Mouse (Mus musculus): ENCODE data around the gene Maz.

The Maz gene

DNA sequence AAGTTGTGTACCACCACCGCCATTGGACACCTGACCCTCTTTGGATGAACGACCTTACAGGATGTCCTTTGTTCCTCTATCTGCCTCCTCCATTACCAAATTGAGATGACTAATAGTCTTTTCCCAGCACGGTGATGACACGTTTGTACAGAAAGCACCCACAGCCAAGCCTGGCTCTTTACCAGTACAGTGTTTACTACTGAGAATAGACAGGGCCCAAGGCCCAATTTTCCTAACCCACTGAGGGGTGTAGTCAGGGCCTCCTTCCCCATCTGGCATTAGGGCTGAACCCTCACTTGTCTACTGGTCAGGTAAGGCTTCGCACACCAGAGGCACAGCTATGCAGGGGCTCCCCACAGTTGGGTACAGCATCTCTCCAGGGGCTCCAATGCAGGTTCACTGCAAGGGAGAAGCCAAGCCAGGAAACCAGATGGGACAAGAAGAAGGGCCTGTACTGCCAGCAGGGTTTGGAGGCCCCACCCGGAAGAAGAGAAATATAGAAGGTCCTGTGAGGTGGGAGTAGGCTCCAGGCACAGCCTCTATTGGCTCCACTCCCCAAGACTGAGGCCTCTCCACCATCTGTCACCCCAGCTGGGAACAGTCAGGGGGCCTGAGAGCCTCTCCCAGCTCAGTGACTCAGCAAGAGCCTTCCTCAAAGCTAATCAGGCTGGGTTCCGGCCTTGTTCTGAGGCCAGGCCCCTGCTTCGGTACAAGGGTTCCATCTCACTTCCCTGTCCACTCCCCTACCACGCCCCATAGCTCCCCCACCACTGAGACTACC, 18.4 kb downstream of the Maz start:
- DNase-seq (ENCODE audit: low read depth, low spot score) = no peak

DNA sequence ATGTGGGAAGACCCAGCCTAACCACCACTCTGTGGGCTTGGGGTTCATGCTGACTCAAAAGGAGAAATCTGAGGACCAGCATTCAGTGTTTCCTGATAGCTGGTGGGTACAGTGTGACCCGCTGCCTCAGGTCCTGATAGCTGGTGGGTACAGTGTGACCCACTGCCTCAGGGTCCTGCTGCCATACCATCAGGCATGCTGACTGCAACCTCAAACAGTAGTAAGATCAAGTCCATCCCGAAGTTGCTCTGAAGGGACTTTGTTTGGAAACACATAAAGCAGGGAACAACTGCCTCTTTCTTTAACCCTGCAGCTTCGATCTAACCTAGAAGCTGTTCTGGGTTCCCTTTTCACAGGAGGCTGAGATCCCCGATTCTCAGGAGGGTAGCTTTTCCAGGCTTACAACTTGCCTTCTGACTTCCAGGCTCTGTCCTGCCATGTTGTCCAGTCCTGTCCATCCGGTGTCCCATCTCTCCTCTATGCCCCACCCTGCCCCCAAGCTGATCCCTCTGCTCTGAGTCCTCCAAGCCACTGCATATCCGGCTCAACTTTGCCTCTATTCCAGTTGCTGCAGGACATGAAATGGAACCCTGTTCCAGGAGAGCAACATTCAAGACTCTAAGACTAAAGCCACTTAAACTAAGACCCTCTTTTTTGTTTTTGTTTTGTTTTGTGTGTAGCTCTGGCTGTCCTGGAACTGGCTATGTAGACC, 19.4 kb downstream of the Maz start:
- no peak for DNase-seq (ENCODE audit: low read depth, low spot score)

GRCm38 (mm10) chr7:127004122-127004875, 22.5 kb downstream of the Maz start:
- no peak for DNase-seq (ENCODE audit: low read depth, low spot score)

- DNase-seq (ENCODE audit: low read depth, low spot score) = no peak
These were observed 23.2 kb downstream of the Maz start for GRCm38 (mm10) chr7:127003620-127004019.

GRCm38 (mm10) chr7:126999568-126999967, 27.3 kb downstream of the Maz start:
- DNase-seq (ENCODE audit: low read depth, low spot score) = no peak

DNA sequence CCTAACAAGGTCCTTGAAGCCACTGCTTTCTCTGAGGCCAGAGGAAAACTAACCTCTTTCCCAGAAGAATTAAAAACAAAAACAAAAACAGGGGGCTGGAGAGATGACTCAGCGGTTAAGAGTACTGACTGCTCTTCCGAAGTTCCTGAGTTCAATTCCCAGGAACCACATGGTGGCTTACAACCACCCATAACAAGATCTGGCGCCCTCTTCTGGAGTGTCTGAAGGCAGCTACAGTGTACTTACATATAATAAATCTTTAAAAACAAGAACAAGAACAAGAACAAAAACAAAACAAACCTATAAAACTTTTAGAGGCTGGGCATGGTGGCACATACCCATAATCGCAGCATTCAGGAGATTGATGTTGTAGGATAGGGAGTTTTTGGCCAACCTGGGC, 30.4 kb downstream of the Maz start:
- no peak for DNase-seq (ENCODE audit: low read depth, low spot score)

- no peak for DNase-seq (ENCODE audit: low read depth, low spot score)
These were observed 38.0 kb downstream of the Maz start for GRCm38 (mm10) chr7:126988816-126989215.

GRCm38 (mm10) chr7:126986319-126986718, 40.5 kb downstream of the Maz start:
- DNase-seq (ENCODE audit: low read depth, low spot score) = no peak

- DNase-seq (ENCODE audit: low read depth, low spot score) = no peak
These were observed 42.0 kb downstream of the Maz start for GRCm38 (mm10) chr7:126984667-126985444.

DNA sequence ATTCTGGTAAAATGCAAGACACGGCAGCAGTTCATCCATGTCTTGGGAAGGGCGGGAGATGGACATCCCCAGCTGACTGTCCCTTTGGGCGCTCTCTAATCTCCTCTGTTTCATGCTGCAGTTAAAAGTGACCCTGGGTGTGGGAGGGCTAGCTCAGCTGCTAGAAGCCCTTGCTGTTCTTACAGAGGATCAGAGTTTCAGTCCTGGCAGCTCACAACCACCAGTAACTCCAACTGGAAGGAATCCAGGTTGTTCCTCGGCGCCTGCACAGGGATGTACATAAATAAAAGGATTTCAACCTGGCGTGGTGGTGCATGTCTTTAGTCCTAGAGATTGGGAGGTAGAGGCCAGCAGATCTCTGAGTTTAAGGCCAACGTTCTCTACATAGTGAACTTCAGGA, 43.7 kb downstream of the Maz start:
- no peak for DNase-seq (ENCODE audit: low read depth, low spot score)

GRCm38 (mm10) chr7:126982054-126982453, 44.8 kb downstream of the Maz start:
- DNase-seq (ENCODE audit: low read depth, low spot score) = no peak

GRCm38 (mm10) chr7:126981601-126982000, 45.2 kb downstream of the Maz start:
- no peak for DNase-seq (ENCODE audit: low read depth, low spot score)

DNA sequence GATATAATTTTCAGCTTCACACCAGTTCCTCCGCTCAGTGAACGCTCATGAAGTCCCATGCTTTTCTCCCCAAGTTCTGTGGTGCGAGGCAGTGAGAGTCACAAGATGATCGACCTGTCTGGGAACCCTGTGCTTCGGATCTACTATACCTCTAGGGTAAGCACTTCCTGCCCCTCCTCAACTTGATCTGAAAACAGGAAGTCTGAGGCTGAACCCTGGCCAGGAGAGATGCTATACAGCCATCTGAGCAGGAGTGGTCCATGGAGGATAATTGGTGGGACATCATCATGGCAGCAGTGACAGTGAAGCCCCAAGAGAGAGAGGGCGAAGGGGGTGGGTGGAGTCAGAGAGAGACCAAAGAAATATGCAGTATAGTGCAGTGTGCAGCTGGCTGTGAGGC, 48.0 kb downstream of the Maz start:
- DNase-seq (ENCODE audit: low read depth, low spot score) = no peak

DNA sequence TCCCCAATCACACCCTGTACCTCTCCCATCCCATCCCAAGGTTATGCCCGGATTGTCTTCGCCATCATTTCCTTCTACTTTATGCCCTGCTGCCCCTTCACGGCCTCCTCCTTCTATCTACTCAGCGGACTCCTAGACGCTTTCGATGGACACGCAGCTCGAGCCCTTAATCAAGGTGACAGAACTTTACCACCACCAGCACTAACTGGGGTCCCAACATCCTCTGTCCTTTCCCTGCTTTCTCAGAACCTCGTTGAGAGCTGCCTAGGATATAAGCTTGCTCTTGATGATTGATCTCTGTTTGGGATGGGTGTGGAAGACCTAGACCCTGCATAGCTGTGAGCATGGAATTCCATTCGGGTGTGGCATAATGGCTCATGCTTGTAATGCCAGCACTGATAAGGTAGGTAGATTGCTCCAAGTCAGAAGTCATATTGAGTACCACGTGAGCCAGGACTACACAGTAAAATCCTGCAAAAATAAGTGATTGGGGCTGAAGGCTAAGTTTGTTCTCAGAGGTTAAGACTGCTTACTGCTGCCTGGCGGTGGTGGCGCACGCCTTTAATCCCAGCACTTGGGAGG, 49.9 kb downstream of the Maz start:
- DNase-seq (ENCODE audit: low read depth, low spot score) = no peak

- DNase-seq (ENCODE audit: low read depth, low spot score) = peak; percentile 93
These were observed 50.6 kb downstream of the Maz start, which contains the start of gene Cdiptos for GRCm38 (mm10) chr7:126975950-126976866. TSS of gene Cdiptos (minus strand) at chr7:126976098.

GRCm38 (mm10) chr7:126975893-126975949, 51.1 kb downstream of the Maz start, which contains the start of gene Cdipt:
TSS of gene Cdipt (plus strand) at chr7:126975914.
- no peak for DNase-seq (ENCODE audit: low read depth, low spot score)

GRCm38 (mm10) chr7:126975493-126975892, 51.3 kb downstream of the Maz start:
- no peak for DNase-seq (ENCODE audit: low read depth, low spot score)

Data from brain, embryonic 18.5 days (tissue).